Mouse (Mus musculus) hindbrain, embryonic 10.5 days (tissue): ENCODE results near the gene Zfp609. TPM values are rescaled to one million over a fixed set of nuclear protein-coding genes. Genes with fewer than 3 reads are reported as not detected.
"Not testable (repeated sequence)": the region's sequence is repeated elsewhere in the genome, so short reads cannot be mapped to it uniquely, and the experiment has no call there.

Experiments used
- DNase-seq: peaks from one replicate; pipeline ENCODE4 v3.0.0-alpha.2; 2017; ENCODE audit warnings: low spot score
- H3K27ac ChIP-seq: fragments of 300-500 bp; sonication (generic); 2 replicates; pipeline ENCODE4 v1.5.1; 2016; ENCODE audit warnings: mild to moderate bottlenecking, moderate library complexity
- H3K27me3 ChIP-seq: fragments of 300-500 bp; sonication (generic); 2 replicates; pipeline ENCODE4 v1.6.1; 2016; ENCODE audit warnings: mild to moderate bottlenecking; ENCODE audit not compliant: poor library complexity, insufficient read depth, severe bottlenecking
- H3K36me3 ChIP-seq: fragments of 300-500 bp; sonication (generic); 2 replicates; pipeline ENCODE4 v1.6.1; 2016; ENCODE audit warnings: mild to moderate bottlenecking, moderate library complexity
- H3K4me1 ChIP-seq: fragments of 300-500 bp; sonication (generic); replicated peaks from 2 replicates; pipeline ENCODE4 v1.6.1; 2016; ENCODE audit warnings: mild to moderate bottlenecking
- H3K4me3 ChIP-seq: fragments of 300-500 bp; sonication (generic); 2 replicates; pipeline ENCODE4 v1.5.1; 2016; ENCODE audit warnings: mild to moderate bottlenecking, moderate library complexity
- H3K9me3 ChIP-seq: fragments of 300-500 bp; sonication (generic); 2 replicates; pipeline ENCODE4 v1.6.1; 2016; ENCODE audit warnings: mild to moderate bottlenecking, moderate library complexity
- WGBS: fragments of 180-500 bp; shearing (Covaris S2); methylation state at CpG from one replicate; pipeline ENCODE4 v1.1.7; 2016; 5-methylcytosine and 5-hydroxymethylcytosine counted together
- polyA plus RNA-seq: library from polyadenylated mRNA; unstranded; fragments of >200 nt; fragmentation: Nextera tagmentation; extraction: Ambion mirVana; gene quantifications from 2 replicates; pipeline ENCODE4 v1.2.1, GENCODE M21; 2016

Zfp609 gene
- polyA plus RNA-seq, 1 experiment from 2014 or later, result 9.2 TPM

DNA sequence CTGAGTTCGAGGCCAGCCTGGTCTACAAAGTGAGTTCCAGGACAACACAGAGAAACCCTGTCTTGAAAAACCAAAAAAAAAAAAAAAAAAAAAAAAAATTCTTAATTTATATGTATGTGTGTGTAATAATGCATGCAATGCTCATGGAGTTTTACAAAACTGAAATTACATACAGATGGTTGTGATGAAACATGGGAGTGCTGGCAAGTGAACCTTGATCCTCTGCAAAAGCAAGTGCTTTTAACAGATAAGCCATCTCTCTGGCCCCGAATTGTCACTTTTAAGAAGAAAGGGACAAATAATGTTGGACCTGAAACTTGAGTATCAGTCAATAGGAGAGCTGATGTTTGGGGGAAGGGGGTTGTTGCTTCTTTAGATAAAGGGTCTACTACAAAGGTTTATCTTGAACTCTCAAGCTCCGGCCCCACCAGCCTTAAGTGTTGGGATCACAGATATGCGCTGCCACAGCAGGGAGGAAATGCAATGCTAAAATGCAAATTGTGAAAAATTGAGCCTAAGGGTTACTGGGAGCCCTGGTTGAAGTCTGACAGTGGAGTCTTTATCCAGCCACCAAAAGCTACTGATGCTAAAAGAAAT is 41.5 kb downstream of the Zfp609 start:
- no peak for DNase-seq
- Histone ChIP-seq H3K27ac (no peak overlapping the region), H3K4me3 (no peak overlapping the region), H3K27me3 (no peaks in the 10 kb centered on the region), H3K36me3 (peaks cover 24% of the 10 kb centered on the region), H3K9me3 (no peaks in the 10 kb centered on the region), H3K4me1 (peaks cover 29% of the 10 kb centered on the region)
- WGBS, result 88% methylated on average over 4 of the region's 4 CpGs

DNA sequence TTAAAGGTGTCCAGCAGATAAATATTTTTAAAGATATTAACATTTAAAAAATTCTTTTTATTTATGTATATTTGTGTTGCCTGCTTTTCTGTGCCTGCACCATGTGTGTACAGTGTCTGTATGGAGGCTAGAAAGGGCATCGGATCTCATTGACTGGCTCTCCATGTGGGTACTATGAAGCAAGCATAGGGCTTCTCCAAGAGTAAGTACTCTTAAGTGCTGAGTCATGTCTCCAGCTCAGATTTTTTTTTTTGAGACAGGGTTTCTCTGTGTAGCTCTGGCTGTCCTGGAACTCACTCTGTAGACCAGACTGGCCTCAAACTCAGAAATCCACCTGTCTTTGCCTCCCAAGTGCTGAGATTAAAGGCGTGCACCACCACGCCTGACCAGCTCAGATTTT is 47.7 kb downstream of the Zfp609 start:
- not testable (repeated sequence) for H3K27me3 ChIP-seq, H3K4me3 ChIP-seq, H3K27ac ChIP-seq, H3K9me3 ChIP-seq, H3K36me3 ChIP-seq, DNase-seq
- 95% methylated on average over 3 of the region's 3 CpGs for WGBS
- peaks cover 29% of the 10 kb centered on the region for H3K4me1 ChIP-seq

DNA sequence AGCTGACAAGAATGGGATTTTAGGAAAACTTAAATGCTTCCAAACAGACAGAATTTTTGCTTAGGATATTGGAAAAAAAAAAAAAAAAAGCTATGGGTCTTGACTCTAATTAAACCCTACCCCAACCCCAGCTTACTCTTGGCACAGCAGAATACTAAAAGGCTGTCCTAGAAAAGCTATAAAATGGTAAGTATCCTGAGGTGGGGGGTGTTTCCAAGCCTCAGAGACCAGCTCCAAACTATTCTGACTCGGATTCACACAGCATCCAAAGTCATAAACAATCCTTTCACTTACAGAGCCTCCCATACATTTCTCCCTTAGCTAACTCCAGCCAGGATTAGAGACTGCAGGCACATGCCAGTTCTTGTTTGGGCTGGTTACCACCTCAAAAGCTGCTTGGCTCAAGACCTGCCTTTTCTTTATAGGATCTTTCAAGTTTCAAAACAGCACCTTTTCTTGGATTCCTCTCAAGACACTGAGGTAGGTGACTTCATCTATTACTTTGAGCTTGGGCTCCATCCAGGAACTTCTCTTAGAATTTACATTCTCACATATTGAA is 50.4 kb downstream of the Zfp609 start:
- no peak for DNase-seq
- peaks cover 8% of the 10 kb centered on the region; the same call in 1 of the 2 replicates for H3K9me3 ChIP-seq
- H3K4me1 ChIP-seq, result peaks cover 29% of the 10 kb centered on the region
- H3K4me3 ChIP-seq, result no peak overlapping the region
- H3K27ac ChIP-seq, result no peak overlapping the region
- 4% methylated on average over 1 of the region's 1 CpGs for WGBS
- H3K36me3 ChIP-seq, result peaks cover 25% of the 10 kb centered on the region
- no peaks in the 10 kb centered on the region for H3K27me3 ChIP-seq

- H3K27me3 ChIP-seq, result no peaks in the 10 kb centered on the region
Measured at GRCm38 (mm10) chr9:65776137-65776872, 51.1 kb downstream of the Zfp609 start.

GRCm38 (mm10) chr9:65773783-65774182 is 53.6 kb downstream of the Zfp609 start:
- H3K9me3 ChIP-seq, result peaks cover 8% of the 10 kb centered on the region; the same call in 1 of the 2 replicates
- H3K27ac ChIP-seq, result no peak overlapping the region
- 95% methylated on average over 7 of the region's 7 CpGs for WGBS
- peaks cover 29% of the 10 kb centered on the region for H3K36me3 ChIP-seq
- H3K4me1 ChIP-seq, result peaks cover 34% of the 10 kb centered on the region
- H3K27me3 ChIP-seq, result no peaks in the 10 kb centered on the region
- H3K4me3 ChIP-seq, result no peak overlapping the region
- no peak for DNase-seq

More at GRCm38 (mm10) chr9:65776137-65776872, 51.1 kb downstream of the Zfp609 start:
- Histone ChIP-seq H3K36me3 (peaks cover 25% of the 10 kb centered on the region), H3K4me1 (peaks cover 34% of the 10 kb centered on the region), H3K27ac (0 out of 2 replicates have a peak overlapping the region, but pooled peaks have one; percentile 60), H3K9me3 (peaks cover 8% of the 10 kb centered on the region; the same call in 1 of the 2 replicates), H3K4me3 (no peak overlapping the region)
- peak; percentile 33 for DNase-seq
- WGBS, result 18% methylated on average over 8 of the region's 8 CpGs

- WGBS, result 26% methylated on average over 11 of the region's 11 CpGs
- H3K4me1 ChIP-seq, result peaks cover 20% of the 10 kb centered on the region
- DNase-seq, result no peak
- no peak overlapping the region for H3K4me3 ChIP-seq
- peaks cover 8% of the 10 kb centered on the region; the same call in 1 of the 2 replicates for H3K9me3 ChIP-seq
- H3K27me3 ChIP-seq, result no peaks in the 10 kb centered on the region
- peaks cover 34% of the 10 kb centered on the region for H3K36me3 ChIP-seq
- no peak overlapping the region for H3K27ac ChIP-seq
Measured at GRCm38 (mm10) chr9:65771011-65771664, 56.2 kb downstream of the Zfp609 start.

DNA sequence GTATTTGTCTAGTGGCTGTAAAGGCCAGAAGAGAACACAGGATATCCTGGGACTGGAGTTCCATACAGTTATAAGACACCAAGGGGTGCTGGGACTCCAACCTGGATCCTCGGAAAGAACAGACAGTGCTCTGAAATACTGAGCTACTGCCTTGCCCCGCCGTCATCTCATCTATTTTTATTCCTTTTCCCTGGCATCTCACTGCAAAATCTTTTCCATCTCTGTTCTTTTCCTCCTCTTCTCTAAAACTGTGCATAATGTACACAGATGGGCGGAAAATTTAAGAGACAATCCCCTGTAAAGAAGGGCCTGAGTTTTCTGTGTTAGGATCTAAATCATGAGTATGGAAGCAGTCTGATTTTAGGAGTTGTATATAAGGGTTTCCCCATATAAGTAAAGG is 64.6 kb downstream of the Zfp609 start:
- Histone ChIP-seq H3K27ac (no peak overlapping the region), H3K36me3 (peaks cover 18% of the 10 kb centered on the region), H3K27me3 (no peaks in the 10 kb centered on the region), H3K9me3 (no peaks in the 10 kb centered on the region), H3K4me1 (no peaks in the 10 kb centered on the region), H3K4me3 (no peak overlapping the region)
- 92% methylated on average over 4 of the region's 4 CpGs for whole genome bisulfite sequencing
- DNase-seq, result no peak

GRCm38 (mm10) chr9:65759992-65760391 is 67.4 kb downstream of the Zfp609 start:
- no peak for DNase-seq
- Histone ChIP-seq H3K9me3 (no peaks in the 10 kb centered on the region), H3K4me3 (no peak overlapping the region), H3K27ac (no peak overlapping the region), H3K36me3 (peaks cover 21% of the 10 kb centered on the region), H3K27me3 (no peaks in the 10 kb centered on the region), H3K4me1 (no peaks in the 10 kb centered on the region)
- WGBS, result 81% methylated on average over 8 of the region's 8 CpGs

GRCm38 (mm10) chr9:65759256-65759655 is 68.1 kb downstream of the Zfp609 start:
- DNase-seq, result no peak
- WGBS, result 98% methylated on average over 5 of the region's 5 CpGs
- Histone ChIP-seq H3K4me3 (no peak overlapping the region), H3K36me3 (peaks cover 21% of the 10 kb centered on the region), H3K27me3 (no peaks in the 10 kb centered on the region), H3K27ac (no peak overlapping the region), H3K9me3 (no peaks in the 10 kb centered on the region), H3K4me1 (no peaks in the 10 kb centered on the region)

GRCm38 (mm10) chr9:65757826-65758225 is 69.5 kb downstream of the Zfp609 start:
- H3K9me3 ChIP-seq, result no peaks in the 10 kb centered on the region
- peaks cover 27% of the 10 kb centered on the region for H3K36me3 ChIP-seq
- DNase-seq, result no peak
- no peaks in the 10 kb centered on the region for H3K4me1 ChIP-seq
- WGBS, result 86% methylated on average over 3 of the region's 3 CpGs
- no peak overlapping the region for H3K27ac ChIP-seq
- no peak overlapping the region for H3K4me3 ChIP-seq
- no peaks in the 10 kb centered on the region for H3K27me3 ChIP-seq

GRCm38 (mm10) chr9:65755673-65756375 is 71.5 kb downstream of the Zfp609 start:
- H3K27ac ChIP-seq, result no peak overlapping the region
- DNase-seq, result no peak
- WGBS, result 86% methylated on average over 7 of the region's 7 CpGs

DNA sequence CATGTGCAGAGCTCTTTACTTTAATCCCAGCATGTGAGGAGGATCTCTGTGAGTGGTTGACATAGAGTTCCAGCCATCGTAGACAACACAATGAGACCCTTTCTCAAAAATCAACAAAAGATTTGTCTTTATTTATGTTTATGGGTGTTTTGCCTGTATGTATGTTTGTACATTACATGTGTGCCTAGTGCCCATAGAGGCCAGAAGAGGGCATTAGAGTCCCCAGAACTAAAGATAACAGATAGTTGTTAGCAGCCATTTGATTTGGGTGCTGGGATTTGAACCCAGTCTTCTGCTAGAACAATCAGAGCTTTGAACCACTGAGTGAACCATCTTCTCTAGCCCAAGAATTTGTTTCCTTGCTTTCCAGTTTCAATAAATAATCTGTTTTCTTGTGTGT is 72.2 kb downstream of the Zfp609 start:
- Histone ChIP-seq H3K27me3 (no peaks in the 10 kb centered on the region), H3K4me3 (no peak overlapping the region), H3K36me3 (peaks cover 34% of the 10 kb centered on the region), H3K27ac (no peak overlapping the region), H3K9me3 (no peaks in the 10 kb centered on the region), H3K4me1 (no peaks in the 10 kb centered on the region)
- DNase-seq, result no peak
- WGBS, result 96% methylated on average over 1 of the region's 1 CpGs

More at GRCm38 (mm10) chr9:65755673-65756375, 71.5 kb downstream of the Zfp609 start:
- Histone ChIP-seq H3K36me3 (peaks cover 36% of the 10 kb centered on the region), H3K4me3 (no peak overlapping the region), H3K27me3 (no peaks in the 10 kb centered on the region), H3K9me3 (no peaks in the 10 kb centered on the region), H3K4me1 (no peaks in the 10 kb centered on the region)
